Mouse (Mus musculus) thymus, postnatal 25 days (tissue): ENCODE results near the gene Gng8.

Experiments
- DNase-seq: peaks from one replicate; pipeline ENCODE4 v3.0.0; 2022

Gene Gng8

GRCm38 (mm10) chr7:16928341-16928740, 36.8 kb downstream of the Gng8 start:
- DNase-seq = no peak

GRCm38 (mm10) chr7:16930850-16931249, 39.3 kb downstream of the Gng8 start:
- peak; percentile 71 for DNase-seq

GRCm38 (mm10) chr7:16931968-16932627, 40.5 kb downstream of the Gng8 start:
- DNase-seq = peak; percentile 86

DNA sequence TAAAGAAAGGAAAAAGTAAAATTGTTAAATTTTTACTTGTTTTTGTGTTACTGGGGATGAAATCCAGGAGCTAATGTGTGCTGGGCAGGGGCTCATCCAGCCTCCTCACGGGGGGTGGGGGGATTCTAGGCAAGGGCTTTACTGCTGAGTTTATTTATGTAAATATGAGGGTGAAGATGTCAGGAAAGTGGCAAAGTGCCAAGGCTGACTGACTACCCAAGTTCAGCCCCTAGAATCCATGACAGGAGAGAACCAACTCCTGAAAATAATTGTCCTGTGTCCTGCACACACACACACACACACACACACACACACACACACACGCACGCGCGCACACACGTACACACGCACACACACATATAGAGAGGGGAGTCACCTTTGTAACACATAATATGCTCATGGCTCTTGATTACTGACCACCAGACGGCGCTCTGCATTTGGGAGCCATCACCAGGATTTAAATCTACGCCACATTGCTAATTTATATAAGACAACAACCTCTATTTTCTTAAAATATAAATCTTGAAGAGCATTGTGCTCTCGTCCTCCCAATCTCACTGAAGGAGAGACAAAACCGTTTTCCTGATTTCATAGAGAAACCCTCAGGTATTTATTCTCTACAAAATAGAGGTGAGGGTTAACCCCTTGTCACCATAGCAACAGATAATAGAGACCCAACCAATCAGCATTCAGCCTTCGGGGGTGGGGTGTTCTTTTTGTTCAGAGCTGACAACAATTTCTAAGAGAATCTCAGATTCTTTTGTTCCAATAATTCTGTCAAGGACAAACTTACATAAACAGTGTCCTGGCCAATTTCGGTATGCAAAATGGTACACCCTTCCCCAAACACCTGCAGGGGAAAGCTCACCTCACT, 41.4 kb downstream of the Gng8 start:
- peak; percentile 63 for DNase-seq

DNA sequence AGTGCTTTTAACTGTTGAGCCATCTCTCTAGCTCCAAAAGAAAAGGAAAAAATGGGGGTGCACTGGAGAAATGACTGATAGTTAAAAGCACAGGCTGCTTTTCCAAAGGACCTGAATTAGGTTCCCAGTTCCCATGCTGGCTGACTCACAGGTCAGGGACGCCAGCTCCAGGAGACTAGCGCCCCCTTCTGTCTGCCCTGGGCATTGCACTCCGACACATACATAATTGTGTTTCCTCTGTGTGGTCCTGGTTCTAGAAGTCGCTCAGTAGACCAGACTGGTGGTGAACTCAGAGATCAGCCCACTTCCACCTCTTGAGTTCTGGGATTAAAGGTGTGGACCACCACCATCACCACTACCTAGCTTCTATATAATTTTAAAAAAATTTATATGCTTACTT, 45.7 kb downstream of the Gng8 start:
- DNase-seq = no peak

DNA sequence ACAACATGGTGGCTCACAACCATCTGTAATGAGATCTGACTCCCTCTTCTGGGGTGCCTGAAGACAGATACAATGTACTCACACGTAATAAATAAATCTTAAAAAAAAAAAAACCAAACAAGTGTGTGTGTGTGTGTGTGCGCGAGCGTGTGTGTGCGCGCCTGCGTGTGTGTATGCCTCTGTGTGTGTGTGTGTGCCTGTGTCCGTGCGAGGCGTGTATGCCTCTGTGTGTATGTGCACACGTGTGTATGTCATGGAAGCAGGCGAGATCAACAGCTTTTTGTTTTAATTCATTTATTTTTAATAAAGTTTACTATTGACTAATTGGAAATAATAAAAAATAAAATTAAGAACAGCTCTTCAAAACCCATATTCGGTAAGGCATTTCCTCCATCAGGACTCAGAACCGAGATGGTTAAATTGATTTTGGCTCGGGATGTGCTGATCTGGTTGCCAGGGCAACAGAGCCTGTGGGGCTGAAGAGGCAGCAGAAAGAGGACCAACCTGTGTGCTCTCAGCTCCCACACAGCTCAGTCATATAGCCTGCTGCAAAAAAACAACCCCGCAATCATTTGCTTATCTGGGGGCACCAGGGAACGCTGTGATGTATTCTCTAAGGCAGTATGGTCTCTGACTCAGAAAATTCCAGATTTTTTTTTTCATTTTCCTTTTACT, 46.7 kb downstream of the Gng8 start:
- DNase-seq = no peak

GRCm38 (mm10) chr7:16940292-16940691, 48.7 kb downstream of the Gng8 start:
- DNase-seq = no peak

DNA sequence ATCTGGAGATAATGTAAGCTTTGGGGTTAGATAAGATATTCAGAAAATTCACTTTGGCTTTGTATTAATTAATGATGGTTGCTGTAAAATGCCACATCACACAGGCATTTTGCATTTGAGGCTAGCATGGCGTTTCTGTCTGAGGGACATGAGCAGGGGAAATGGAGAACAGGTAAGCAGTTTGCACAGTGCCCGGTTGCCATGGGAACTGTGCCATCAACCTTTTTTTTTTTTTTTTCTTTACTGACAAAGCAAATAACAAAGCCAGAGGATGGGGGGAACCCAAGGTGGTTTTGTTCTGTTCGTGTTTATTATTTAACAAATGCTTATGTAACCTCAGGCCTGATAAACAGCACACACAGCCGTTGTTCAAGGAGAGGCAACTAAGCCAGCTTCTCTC, 51.3 kb downstream of the Gng8 start:
- no peak for DNase-seq

DNA sequence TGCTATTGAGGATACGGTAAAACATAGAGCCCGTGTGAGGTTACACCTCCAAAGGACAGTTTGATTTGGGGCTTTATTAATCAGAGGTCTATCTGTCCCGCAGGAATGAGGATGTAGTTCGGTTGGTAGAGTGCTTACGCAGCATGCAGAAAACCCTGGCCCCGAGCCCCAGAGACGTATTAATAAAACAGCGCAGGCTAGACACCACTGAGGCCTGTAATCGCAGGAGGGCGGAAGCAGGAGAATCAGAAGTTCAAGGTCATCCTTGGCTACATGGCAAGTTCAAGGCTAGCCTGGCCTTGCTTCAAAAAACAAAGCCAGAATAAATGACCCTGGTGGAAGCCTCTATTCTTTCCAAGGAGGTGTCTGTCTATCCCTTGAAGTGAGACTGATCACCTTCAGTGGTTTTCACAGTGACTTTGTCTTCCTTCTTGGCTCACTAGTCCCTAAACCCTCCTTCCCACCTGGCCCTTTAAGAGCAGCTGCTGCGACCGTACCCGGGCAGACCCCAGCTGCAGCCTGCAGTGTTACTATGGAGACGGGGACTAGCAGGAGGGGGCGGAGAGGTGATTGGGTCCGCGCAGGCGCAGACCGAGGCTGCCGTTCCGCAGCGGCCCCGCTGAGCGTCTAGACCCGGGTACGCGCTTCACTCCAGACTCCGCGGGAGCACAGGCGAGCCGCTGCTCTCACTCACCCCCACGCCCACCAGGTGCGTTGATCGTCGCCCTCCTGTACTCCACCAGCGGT, 52.6 kb downstream of the Gng8 start, which contains the start of gene Pnmal2:
Gene Pnmal2 (plus strand): TSS at position 622 of the 747 bp plus-strand sequence.
- peak; percentile 92 for DNase-seq

GRCm38 (mm10) chr7:16944808-16945315, 53.3 kb downstream of the Gng8 start:
- DNase-seq = no peak
